Mouse (Mus musculus) cortical plate, adult 2 months (tissue): ENCODE results near the gene Pde12.

ENCODE experiments used
- CTCF ChIP-seq: fragments of 200-500 bp; IDR thresholded peaks from 2 replicates; pipeline ENCODE4 v1.5.1; 2011; ENCODE audit warnings: mild to moderate bottlenecking, control low read depth, low read length; ENCODE audit not compliant: insufficient read depth; ENCODE audit errors: extremely low read depth
- POLR2A ChIP-seq: fragments of 200-500 bp; IDR thresholded peaks from 2 replicates; pipeline ENCODE4 v1.6.1; 2011; ENCODE audit warnings: mild to moderate bottlenecking, low read length, control low read depth; ENCODE audit not compliant: insufficient read depth; ENCODE audit errors: extremely low read depth

- TF ChIP-seq POLR2A: no peak
- TF ChIP-seq CTCF: no peak
Observed at GRCm38 (mm10) chr14:26658178-26658577, 11.5 kb downstream of the Pde12 start.
